Mouse (Mus musculus) cerebellum, adult 9-11 months (tissue): ENCODE measurements around the gene Atp2b1.
A peak's percentile ranks its signal among the peaks of the same experiment; 100 is the strongest.

Experiments used
- DNase-seq: peaks from one replicate; pipeline ENCODE4 v3.0.0; 2022

The Atp2b1 gene

DNA sequence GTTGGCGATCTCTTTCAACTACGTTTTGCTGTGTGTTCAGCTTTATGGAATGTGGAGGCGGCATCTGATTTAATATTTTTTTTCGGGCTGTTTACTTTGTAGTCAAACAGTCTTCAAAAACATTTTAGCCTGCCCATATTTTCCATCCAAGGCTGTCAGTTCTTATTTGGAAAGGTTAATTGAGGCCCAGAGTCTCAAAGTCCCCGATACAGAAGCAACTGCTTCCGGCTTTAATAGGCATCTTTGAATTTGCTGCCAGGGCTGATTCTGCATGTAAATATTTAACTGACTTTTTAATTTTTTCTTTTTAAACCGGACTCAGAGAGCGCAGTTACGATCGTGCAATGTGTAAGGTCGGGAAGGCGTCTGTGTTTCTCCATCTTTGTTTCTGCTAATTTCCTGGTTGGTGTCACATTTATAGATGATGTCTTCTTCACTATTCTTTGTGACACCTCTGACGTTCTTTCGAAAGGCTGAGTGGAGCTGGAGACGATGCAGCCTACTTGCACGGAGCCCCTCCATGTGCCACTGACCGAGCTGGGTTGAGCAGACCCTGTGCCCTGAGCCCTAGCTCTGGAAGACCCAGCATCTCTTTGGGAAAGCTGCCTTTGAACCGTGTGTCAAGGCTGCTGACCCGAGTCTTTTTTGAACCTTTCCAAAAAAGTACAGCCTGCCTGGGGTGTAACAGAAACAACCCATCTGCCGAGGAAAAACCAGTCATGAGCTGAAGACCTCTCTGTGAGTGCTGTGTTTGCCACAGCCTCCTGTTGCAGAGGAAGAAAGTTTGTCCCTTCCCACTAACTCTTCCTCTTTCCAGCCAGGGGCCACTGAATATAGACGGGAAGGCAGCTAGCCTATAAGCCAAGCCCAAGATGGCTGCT lies 123.2 kb downstream of the Atp2b1 start:
- no peak for DNase-seq

DNA sequence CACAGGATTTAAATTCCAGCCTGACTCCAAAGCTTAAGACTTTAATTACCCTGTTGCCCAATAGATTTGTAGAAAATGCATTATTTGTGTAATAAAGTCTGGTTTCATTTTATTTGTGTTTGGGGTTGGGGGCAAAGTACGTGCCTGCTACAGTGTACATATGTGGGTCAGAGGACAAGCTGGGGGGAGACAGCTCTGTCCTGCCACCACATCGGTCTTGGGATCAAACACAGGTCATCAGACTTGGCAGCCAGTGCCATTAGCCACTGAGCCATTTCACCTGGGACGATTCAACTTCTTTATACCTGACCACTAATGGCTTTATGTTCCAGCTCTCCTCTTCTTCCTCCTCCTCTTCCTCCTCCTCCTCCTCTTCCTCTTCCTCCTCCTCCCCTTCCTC lies 124.7 kb downstream of the Atp2b1 start:
- DNase-seq: no peak

GRCm38 (mm10) chr10:99040171-99040570 lies 126.0 kb downstream of the Atp2b1 start:
- DNase-seq: no peak

DNA sequence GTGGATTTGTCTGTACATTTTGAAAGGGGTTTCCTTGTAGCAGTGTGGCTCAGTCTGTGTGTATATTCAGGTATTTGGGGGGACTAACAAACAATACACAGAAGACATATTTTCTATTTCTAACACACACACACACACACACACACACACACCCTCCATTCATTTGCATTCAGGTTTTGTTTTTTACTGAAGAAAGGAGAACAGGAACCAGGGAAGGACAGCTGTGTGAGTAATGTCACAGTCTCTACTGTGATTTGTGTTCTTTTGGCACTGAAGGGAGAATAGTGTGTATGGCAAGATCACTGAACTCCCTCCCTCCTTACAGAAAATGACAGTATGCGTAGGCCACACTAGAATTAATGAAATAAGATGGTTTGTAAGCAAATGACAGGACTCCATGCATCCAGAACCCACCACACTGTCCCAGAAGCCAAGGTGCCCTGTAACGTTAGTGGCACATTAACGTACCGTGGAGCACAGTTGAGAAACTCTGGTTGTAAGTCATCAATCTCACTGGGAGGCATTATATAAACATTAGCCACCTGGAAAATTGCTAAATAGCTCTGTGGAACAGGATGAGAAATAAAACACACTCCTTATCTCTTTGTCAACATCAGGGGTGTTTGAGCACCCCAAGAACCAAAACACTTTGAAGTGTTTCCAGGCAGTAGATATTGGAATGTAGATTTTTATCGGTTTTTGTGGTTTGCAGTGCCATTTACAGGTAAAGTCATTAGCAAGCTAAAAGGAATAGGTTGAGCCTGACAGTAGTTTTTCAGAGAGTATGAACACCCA lies 132.7 kb downstream of the Atp2b1 start:
- no peak for DNase-seq

DNA sequence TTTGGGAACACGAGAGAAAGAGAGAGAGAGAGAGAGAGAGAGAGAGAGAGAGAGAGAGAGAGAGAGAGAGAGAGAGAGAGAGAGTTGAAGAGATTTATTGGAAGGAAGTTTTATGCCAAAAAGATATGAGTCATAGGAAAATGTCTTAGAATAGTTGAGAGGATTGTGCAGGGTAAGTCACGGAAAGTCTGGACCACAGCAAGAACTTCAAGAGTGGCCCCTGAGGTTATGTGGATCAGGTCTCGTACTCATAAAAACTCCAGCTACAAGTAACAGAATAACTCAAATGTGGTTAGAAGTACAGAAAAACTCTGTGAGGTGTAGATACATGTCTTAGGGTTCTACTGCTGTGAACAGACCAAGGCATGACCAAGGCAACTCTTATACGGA lies 133.3 kb downstream of the Atp2b1 start:
- DNase-seq: no peak

GRCm38 (mm10) chr10:99050093-99050492 lies 135.9 kb downstream of the Atp2b1 start:
- no peak for DNase-seq

GRCm38 (mm10) chr10:99053111-99053510 lies 138.9 kb downstream of the Atp2b1 start:
- no peak for DNase-seq

- DNase-seq: no peak
Measured at GRCm38 (mm10) chr10:99060588-99060987, 146.4 kb downstream of the Atp2b1 start.

DNA sequence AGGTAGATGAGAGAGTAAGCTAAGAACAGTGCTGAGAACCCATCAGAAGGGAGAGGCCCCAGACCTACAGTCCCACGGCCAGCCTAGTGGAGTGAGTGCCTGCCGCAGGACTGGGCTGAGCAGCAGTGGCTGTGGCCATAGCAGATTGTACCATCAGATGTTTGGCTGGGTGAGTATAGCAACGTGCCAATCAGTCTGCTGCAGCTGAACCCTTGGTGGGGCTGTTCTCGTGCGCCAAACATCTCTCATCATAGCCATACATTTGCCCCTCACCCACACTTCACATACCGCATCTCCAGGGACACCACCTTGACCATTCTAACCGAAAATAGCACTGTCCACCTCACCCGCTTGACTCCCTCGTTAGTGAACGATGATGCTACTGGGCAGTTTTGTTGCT lies 147.2 kb downstream of the Atp2b1 start:
- DNase-seq: peak; percentile 18

DNA sequence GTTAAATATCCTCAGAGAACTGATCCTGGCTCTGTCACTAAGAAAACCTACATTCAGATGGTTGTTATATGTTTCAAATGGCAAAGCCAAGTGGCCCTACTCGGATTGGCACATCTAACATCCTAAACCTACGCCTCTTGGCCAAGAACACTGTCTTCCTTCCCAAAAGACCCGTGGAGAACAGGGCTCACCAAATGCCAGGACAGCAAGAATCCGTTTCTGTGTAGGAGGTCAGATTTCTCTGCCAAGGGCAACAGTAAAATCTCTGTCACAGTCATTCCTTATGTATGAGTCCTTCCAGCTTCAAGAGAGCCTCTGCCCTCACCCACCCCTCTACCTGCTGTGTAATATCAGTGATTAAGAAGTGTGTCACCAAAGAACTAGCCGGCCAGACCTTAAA lies 148.3 kb downstream of the Atp2b1 start:
- peak; percentile 55 for DNase-seq
